Mouse (Mus musculus) adrenal gland, adult 2 months (tissue): Measurements from ENCODE around the gene Zfp936. TPM values are rescaled to one million over a fixed set of nuclear protein-coding genes. Genes with fewer than 3 reads are reported as not detected.
A peak's percentile ranks its signal among the peaks of the same experiment; 100 is the strongest.
"Not testable (repeated sequence)": the region's sequence is repeated elsewhere in the genome, so short reads cannot be mapped to it uniquely, and the experiment has no call there.

Source experiments
- DNase-seq: peaks from one replicate; pipeline ENCODE4 v3.0.0; 2021
- long read RNA-seq: library from polyadenylated mRNA; stranded (forward); transcript quantifications from one replicate; pipeline ENCODE4 v2.0.0, GENCODE M21; 2021
- microRNA-seq, 2 experiments: library from miRNA; unstranded; fragments of <30 nt; microRNA quantifications; one replicate each; pipeline ENCODE4 v1.2.0; 2021
- polyA plus RNA-seq: library from polyadenylated mRNA; depleted of rRNA; stranded (reverse); fragments of >200 nt; gene quantifications from 2 replicates; pipeline ENCODE4 v1.2.3, GENCODE M21; 2012; rRNA removed
- total RNA-seq, 2 experiments: library from RNA; stranded (reverse); gene quantifications; 2 replicates each; pipeline ENCODE4 v1.2.3; 2021

Gene Zfp936
- total RNA-seq (not detected), polyA plus RNA-seq (not detected in 2 replicates)
- long read RNA-seq = 0 reads

DNA sequence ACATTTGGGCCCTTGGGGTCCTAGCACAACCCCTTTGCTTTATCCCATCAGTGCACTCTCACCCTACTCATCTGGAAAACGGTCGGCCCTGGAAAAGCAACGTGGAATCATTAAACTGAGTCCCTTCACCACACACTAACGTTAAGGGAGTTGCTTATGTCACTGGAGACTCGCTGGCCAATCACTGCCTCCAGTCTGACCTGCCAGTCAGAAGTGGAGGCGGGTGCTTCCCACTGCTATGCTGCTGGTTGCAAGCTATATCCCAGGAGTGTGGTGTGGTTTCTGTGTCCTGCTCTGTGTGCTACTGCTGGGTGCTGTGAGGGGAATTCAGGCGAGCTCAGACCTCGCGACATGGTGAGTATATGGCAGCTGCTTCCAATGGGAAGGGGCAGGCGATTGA, at the start of gene Zfp936:
Gene Zfp936, plus strand, starts transcription at position 301 of the 400 bp plus-strand sequence.
- not testable (repeated sequence) for DNase-seq

- no peak for DNase-seq
Measured at GRCm38 (mm10) chr7:43077831-43078230, 36.2 kb upstream of the Zfp936 start.

DNA sequence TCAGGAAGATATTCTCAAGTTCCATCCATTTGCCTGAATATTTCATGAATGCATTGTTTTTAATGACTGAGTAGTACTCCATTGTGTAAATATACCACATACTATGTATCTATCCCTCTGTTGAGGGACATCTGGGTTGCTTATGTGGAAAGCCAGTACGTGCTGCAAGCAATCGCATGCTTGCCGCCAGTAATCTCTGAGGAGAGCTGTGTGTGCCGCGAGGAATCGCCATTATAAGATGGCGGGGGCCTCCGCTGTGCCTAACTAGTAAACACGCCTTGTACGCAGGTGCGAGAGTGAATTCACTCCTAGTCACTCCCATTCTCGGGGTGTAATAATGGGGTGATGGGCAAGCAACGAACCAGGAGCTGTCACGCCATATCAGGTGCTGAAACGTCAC, 14.7 kb downstream of the Zfp936 start:
- not testable (repeated sequence) for DNase-seq

DNA sequence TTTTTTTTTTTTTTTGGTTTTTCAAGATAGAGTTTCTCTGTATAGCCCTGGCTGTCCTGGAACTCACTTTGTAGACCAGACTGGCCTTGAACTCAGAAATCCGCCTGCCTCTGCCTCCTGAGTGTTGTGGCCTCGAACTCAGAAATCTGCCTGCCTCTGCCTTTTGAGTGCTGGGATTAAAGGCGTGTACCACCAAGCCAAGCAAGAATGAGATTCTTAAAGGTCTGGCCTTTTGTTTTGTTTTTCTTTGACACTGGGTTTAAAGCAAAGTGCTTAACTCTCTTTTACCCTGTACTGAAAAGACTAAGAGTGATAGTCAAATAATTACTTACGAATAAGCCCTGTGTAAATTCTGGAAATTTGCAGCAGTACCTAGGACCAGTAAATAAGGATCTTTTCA, 50.1 kb downstream of the Zfp936 start:
- not testable (repeated sequence) for DNase-seq

DNA sequence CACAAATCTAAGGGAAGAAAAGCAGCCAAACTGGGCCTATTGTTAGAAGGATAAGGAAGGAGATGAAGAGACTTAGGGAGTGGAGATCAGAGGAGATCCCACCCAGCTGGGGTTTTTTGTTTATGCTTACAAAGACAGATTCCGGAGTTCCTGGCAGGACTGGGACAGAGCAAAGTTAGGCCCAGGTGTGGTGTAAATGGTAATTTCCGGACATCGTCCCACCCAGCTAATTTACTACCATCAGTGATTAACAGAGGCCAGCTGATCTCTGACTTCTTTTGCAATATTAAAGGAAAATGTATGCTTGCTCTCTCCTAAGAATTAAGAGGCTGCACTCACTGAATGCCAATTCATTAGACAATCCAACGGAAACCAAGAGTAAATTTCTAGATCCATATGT, 53.1 kb downstream of the Zfp936 start:
- DNase-seq = not testable (repeated sequence)

- DNase-seq = not testable (repeated sequence)
Measured at GRCm38 (mm10) chr7:43167811-43168210, 53.8 kb downstream of the Zfp936 start.

- DNase-seq = not testable (repeated sequence)
Measured at GRCm38 (mm10) chr7:43168212-43168611, 54.2 kb downstream of the Zfp936 start.

DNA sequence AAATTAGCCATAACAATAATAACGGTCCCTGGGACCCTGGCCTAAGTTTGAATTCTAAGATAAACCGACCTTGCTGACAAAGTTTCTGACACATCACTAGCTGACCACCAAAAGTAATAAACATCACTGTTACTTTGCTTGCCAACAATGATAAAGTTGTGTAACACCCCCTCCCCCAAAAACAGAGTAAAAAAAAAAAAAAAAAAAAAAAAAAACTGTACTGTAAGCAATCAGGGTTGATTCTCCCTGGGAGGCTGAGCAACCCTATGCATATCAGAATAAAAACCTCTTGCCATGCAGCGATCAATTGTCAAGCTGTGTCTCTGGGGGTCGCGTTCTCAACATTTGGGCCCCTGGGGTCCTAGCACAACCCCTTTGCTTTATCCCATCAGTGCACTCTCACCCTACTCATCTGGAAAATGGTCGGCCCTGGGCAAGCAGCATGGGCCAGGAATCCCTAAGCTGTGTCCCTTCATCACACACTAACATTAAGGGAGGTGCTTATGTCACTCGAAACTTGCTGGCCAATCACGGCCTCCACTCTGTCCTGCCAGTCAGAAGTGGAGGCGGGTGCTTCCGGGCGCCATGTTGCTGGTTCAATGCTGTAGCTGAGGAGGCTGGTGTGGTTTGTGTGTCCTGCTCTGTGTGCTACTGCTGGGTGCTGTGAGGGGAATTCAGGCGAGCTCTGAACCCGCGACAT, 63.1 kb downstream of the Zfp936 start:
- no peak for DNase-seq

- DNase-seq = peak; percentile 13
Measured at GRCm38 (mm10) chr7:43213781-43214180, 99.8 kb downstream of the Zfp936 start.

Small RNAs within 50 kb of the gene (microRNA-seq; reads per million reads assigned to microRNA genes)
- 0 reads per million in 2 experiments for gene Gm22707

Other genes starting within 250 kb of the Zfp936 start
- under 1 TPM; 0.09 to 0.17 TPM for gene Gm2381, start 247.0 kb upstream of the Zfp936 start, total RNA-seq
- not detected in 2 replicates for gene Gm2381, start 247.0 kb upstream of the Zfp936 start, polyA plus RNA-seq
- gene Vmn2r63, start 180.4 kb upstream of the Zfp936 start, total RNA-seq = not detected
- not detected in 2 replicates for gene Vmn2r63, start 180.4 kb upstream of the Zfp936 start, polyA plus RNA-seq
- gene Gm9268, start 95.5 kb upstream of the Zfp936 start, total RNA-seq = not detected
- not detected in 2 replicates for gene Gm9268, start 95.5 kb upstream of the Zfp936 start, polyA plus RNA-seq
- gene Zfp715, start 199.1 kb downstream of the Zfp936 start, total RNA-seq = 10 to 100 TPM; 19.1 to 20.6 TPM
- gene Zfp715, start 199.1 kb downstream of the Zfp936 start, polyA plus RNA-seq = 1.4 and 1.8 TPM in 2 replicates
- gene Siglecf, start 237.1 kb downstream of the Zfp936 start, total RNA-seq = not detected
- gene Siglecf, start 237.1 kb downstream of the Zfp936 start, polyA plus RNA-seq = 0.04 and 0.18 TPM in 2 replicates